Mouse (Mus musculus) embryonic fibroblast, embryonic 13.5 days (primary cell): ENCODE measurements around the gene Ppp1r11.

Source experiments
- CTCF ChIP-seq: IDR thresholded peaks from 2 replicates; pipeline ENCODE4 v1.5.1; 2011; ENCODE audit warnings: mild to moderate bottlenecking, control low read depth, low read length, moderate library complexity, borderline replicate concordance; ENCODE audit not compliant: insufficient read depth
- POLR2A ChIP-seq: IDR thresholded peaks from 2 replicates; pipeline ENCODE4 v1.6.1; 2011; ENCODE audit warnings: low read depth, mild to moderate bottlenecking, control low read depth, low read length, moderate library complexity

GRCm38 (mm10) chr17:36947051-36947819 is 4.3 kb downstream of the Ppp1r11 start:
- TF ChIP-seq CTCF, result no peak
- peak; percentile 50; the same call in 1 of the 2 replicates for TF ChIP-seq POLR2A
